Comparison of ENCODE assay signal across 7 mouse cellular contexts in the genomic region with DNA sequence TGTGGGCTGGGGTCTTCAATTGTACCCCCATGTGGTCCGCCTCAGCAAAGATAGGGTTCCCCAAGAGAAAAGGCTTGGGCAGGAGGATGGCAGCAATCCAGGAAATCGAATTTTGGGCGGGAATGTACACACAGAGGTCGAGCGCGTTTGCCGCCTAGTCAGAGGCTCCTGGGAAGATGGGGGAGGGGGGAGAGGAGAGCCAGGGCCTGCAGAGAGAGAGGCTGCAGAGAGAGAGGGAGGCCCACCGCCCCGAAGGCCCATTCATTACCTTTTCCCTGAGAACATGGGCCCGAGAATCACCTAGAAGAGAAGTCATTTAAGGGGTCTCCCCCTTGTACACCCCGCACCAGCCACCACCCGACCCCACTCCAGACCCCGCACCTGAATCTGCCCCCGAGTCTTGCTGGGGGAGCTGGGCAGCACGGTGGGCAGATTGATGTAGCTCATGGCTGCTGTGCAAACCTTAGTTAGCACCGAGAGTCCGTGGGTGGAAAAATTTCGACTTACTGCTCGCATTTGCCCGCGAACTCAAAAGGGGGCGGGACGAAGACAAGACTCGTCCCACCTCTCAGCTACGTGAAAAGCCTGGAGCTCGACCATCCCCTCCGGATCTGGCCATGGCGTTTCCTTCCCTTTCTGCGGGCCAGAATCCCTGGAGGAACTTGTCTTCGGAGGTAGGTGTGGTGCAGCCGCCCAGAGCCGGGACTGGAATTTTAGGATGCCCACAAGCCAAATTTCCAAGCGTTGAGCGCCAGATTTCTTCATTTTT. TPM values are rescaled to one million over a fixed set of nuclear protein-coding genes. Genes with fewer than 3 reads are reported as not detected.
A peak's percentile ranks its signal among the peaks of the same experiment; 100 is the strongest.
DNase-seq lines count a peak whose midpoint lies in the region; ATAC-seq and TF ChIP-seq lines count a peak whose summit lies in the region.

A gene (plus strand): TSS at position 592 of the 769 bp plus-strand sequence.
A gene (minus strand): TSS at position 760 of the 769 bp plus-strand sequence.

- peak within 1 kb of the TSS; percentile 60; the same call in 1 of the 2 replicates for H3K27ac ChIP-seq in hindbrain, embryonic 14.5 days
- H3K27ac ChIP-seq in limb, embryonic 15.5 days, result peak within 1 kb of the TSS; percentile 92
- peak within 1 kb of the TSS; percentile 48 for H3K27ac ChIP-seq in midbrain, embryonic 15.5 days
- peak within 1 kb of the TSS; percentile 84 for H3K27ac ChIP-seq in stomach, postnatal 0 days (replicated peaks)

- peak within 1 kb of the TSS; percentile 67 for H3K4me2 ChIP-seq in hindbrain, embryonic 14.5 days (replicated peaks)
- peak within 1 kb of the TSS; percentile 92 for H3K4me2 ChIP-seq in limb, embryonic 15.5 days
- H3K4me2 ChIP-seq in midbrain, embryonic 15.5 days, result peak within 1 kb of the TSS; percentile 91
- peak within 1 kb of the TSS; percentile 79 for H3K4me2 ChIP-seq in stomach, postnatal 0 days (replicated peaks; ENCODE audit: low read depth)

- no peaks in the 10 kb centered on the region for H3K9me3 ChIP-seq in hindbrain, embryonic 14.5 days (ENCODE audit: control insufficient read depth, low read length)
- H3K9me3 ChIP-seq in limb, embryonic 15.5 days, result no peaks in the 10 kb centered on the region
- no peaks in the 10 kb centered on the region for H3K9me3 ChIP-seq in midbrain, embryonic 15.5 days
- H3K9me3 ChIP-seq in stomach, postnatal 0 days (ENCODE audit: control insufficient read depth, low read length), result no peaks in the 10 kb centered on the region

- H3K4me3 ChIP-seq in hindbrain, embryonic 14.5 days (replicated peaks; ENCODE audit: low read length), result peak within 1 kb of the TSS; percentile 35
- peak within 1 kb of the TSS; percentile 57 for H3K4me3 ChIP-seq in limb, embryonic 15.5 days
- H3K4me3 ChIP-seq in midbrain, embryonic 15.5 days, result peak within 1 kb of the TSS; percentile 36
- H3K4me3 ChIP-seq in stomach, postnatal 0 days (ENCODE audit: low read depth, low read length), result peak within 1 kb of the TSS; percentile 52

- no peak for TF ChIP-seq EP300 in stomach, postnatal 0 days (optimal IDR thresholded peaks at IDR 0.05)

- TF ChIP-seq CTCF in brain, embryonic 14.5 days (IDR thresholded peaks at IDR 0.05; ENCODE audit: borderline replicate concordance, extremely low read depth, insufficient read depth, insufficient read length), result no peak
- no peak; the same call in 1 of the 2 replicates for TF ChIP-seq CTCF in stomach, postnatal 0 days (IDR thresholded peaks at IDR 0.05; ENCODE audit: low read depth)

- ATAC-seq in hindbrain, embryonic 14.5 days (ENCODE audit: low FRiP score), result 0 out of 2 replicates have a peak, but pooled peaks have one; percentile 46
- peak; percentile 46; the same call in 1 of the 2 replicates for ATAC-seq in limb, embryonic 15.5 days (ENCODE audit: insufficient number of reproducible peaks, low FRiP score, low TSS enrichment, low read depth)
- ATAC-seq in midbrain, embryonic 15.5 days (replicated peaks), result peak; percentile 51; the same call in 1 of the 2 replicates
- ATAC-seq in stomach, postnatal 0 days (ENCODE audit: low FRiP score, low TSS enrichment), result peak; percentile 25; the same call in 1 of the 2 replicates

- H3K9ac ChIP-seq in hindbrain, embryonic 14.5 days, result peak within 1 kb of the TSS; percentile 50
- peak within 1 kb of the TSS; percentile 44 for H3K9ac ChIP-seq in limb, embryonic 15.5 days
- peak within 1 kb of the TSS; percentile 28 for H3K9ac ChIP-seq in midbrain, embryonic 15.5 days
- H3K9ac ChIP-seq in stomach, postnatal 0 days (ENCODE audit: low read length), result peak within 1 kb of the TSS; percentile 60

- whole genome bisulfite sequencing in hindbrain, embryonic 14.5 days, result under 1% methylated on average over 34 of the region's 34 CpGs
- WGBS in limb, embryonic 15.5 days, result under 1% methylated on average over 34 of the region's 34 CpGs
- WGBS in midbrain, embryonic 15.5 days, result under 1% methylated on average over 34 of the region's 34 CpGs
- under 1% methylated on average over 34 of the region's 34 CpGs for WGBS in stomach, postnatal 0 days

- DNase-seq in Muller cell, postnatal 12 days (ENCODE audit: inconsistent ontology term), result peak; percentile 83
- peak; percentile 92 for DNase-seq in brain, embryonic 14.5 days (ENCODE audit: low read depth)
- peak; percentile 90 for DNase-seq in forelimb bud, embryonic 11.5 days (ENCODE audit: low read depth, low spot score)
- DNase-seq in hindbrain, embryonic 14.5 days (ENCODE audit: low spot score), result peak; percentile 73
- DNase-seq in stomach, postnatal 0 days (ENCODE audit: low spot score), result peak; percentile 87

- no peak for TF ChIP-seq POLR2A in brain, embryonic 14.5 days (IDR thresholded peaks at IDR 0.05; ENCODE audit: borderline replicate concordance, extremely low read depth, insufficient read depth, insufficient read length, poor library complexity, severe bottlenecking)

- H3K4me1 ChIP-seq in hindbrain, embryonic 14.5 days (replicated peaks; ENCODE audit: control insufficient read depth, insufficient read depth, low read length), result peaks cover 31% of the 10 kb centered on the region
- peaks cover 72% of the 10 kb centered on the region for H3K4me1 ChIP-seq in limb, embryonic 15.5 days
- H3K4me1 ChIP-seq in midbrain, embryonic 15.5 days, result peaks cover 33% of the 10 kb centered on the region
- peaks cover 16% of the 10 kb centered on the region for H3K4me1 ChIP-seq in stomach, postnatal 0 days (replicated peaks; ENCODE audit: control insufficient read depth, insufficient read depth)

- H3K27me3 ChIP-seq in hindbrain, embryonic 14.5 days (ENCODE audit: control insufficient read depth, insufficient read depth, low read length), result no peaks in the 10 kb centered on the region
- no peaks in the 10 kb centered on the region for H3K27me3 ChIP-seq in limb, embryonic 15.5 days
- no peaks in the 10 kb centered on the region for H3K27me3 ChIP-seq in midbrain, embryonic 15.5 days (replicated peaks)
- H3K27me3 ChIP-seq in stomach, postnatal 0 days (ENCODE audit: control insufficient read depth, insufficient read depth, low read length), result no peaks in the 10 kb centered on the region

- H3K36me3 ChIP-seq in hindbrain, embryonic 14.5 days (replicated peaks; ENCODE audit: control insufficient read depth, insufficient read depth), result no peaks in the 10 kb centered on the region
- peaks cover 12% of the 10 kb centered on the region for H3K36me3 ChIP-seq in limb, embryonic 15.5 days
- H3K36me3 ChIP-seq in midbrain, embryonic 15.5 days (replicated peaks), result no peaks in the 10 kb centered on the region
- no peaks in the 10 kb centered on the region for H3K36me3 ChIP-seq in stomach, postnatal 0 days (ENCODE audit: control insufficient read depth, insufficient read depth, low read length)

RNA-seq across cellular contexts. Expression of the first gene that starts in this region (rescaled TPM):
- 4.5 and 6.7 TPM in 2 replicates for polyA plus RNA-seq in brain, embryonic 14.5 days (2012; rRNA removed)
- polyA plus RNA-seq in hindbrain, embryonic 14.5 days (2014; fragmentation: Nextera tagmentation; extraction: Ambion mirVana), result 5.2 and 7.1 TPM in 2 replicates
- 4.6 and 4.9 TPM in 2 replicates for polyA plus RNA-seq in limb, embryonic 15.5 days (2015; fragmentation: Nextera tagmentation; extraction: Ambion mirVana)
- polyA plus RNA-seq in midbrain, embryonic 15.5 days (2015; fragmentation: Nextera tagmentation; extraction: Ambion mirVana), result 4.9 and 5.4 TPM in 2 replicates
- polyA plus RNA-seq in stomach, postnatal 0 days (2015; fragmentation: Nextera tagmentation; extraction: Ambion mirVana), result 5.7 and 7.7 TPM in 2 replicates

RNA-seq across cellular contexts. Expression of the second gene that starts in this region (rescaled TPM):
- polyA plus RNA-seq in brain, embryonic 14.5 days (2012; rRNA removed), result 31.1 and 76.6 TPM in 2 replicates
- polyA plus RNA-seq in hindbrain, embryonic 14.5 days (2014; fragmentation: Nextera tagmentation; extraction: Ambion mirVana), result 14.4 and 16.3 TPM in 2 replicates
- polyA plus RNA-seq in limb, embryonic 15.5 days (2015; fragmentation: Nextera tagmentation; extraction: Ambion mirVana), result 119 and 134 TPM in 2 replicates
- polyA plus RNA-seq in midbrain, embryonic 15.5 days (2015; fragmentation: Nextera tagmentation; extraction: Ambion mirVana), result 15.3 and 19.7 TPM in 2 replicates
- 47.1 and 58.0 TPM in 2 replicates for polyA plus RNA-seq in stomach, postnatal 0 days (2015; fragmentation: Nextera tagmentation; extraction: Ambion mirVana)

Comparison
In these comparisons a context has a peak if more than half of its experiments do, and no peak if none do; other contexts are left out.
1. Peak in every context shown above with its lines: DNase-seq, ATAC-seq, H3K4me3 ChIP-seq and H3K27ac ChIP-seq.